Mouse (Mus musculus) limb, embryonic 11.5 days (tissue): ENCODE measurements around the gene Ptchd1. TPM values are rescaled to one million over a fixed set of nuclear protein-coding genes. Genes with fewer than 3 reads are reported as not detected.
A peak's percentile ranks its signal among the peaks of the same experiment; 100 is the strongest.

Source experiments
- ATAC-seq: fragments of 200-750 bp; cut with Nextera tagmentation; 2 replicates; pipeline ENCODE4 v1.8.0; 2017; ENCODE audit warnings: low read depth; ENCODE audit not compliant: insufficient number of reproducible peaks, low FRiP score, low TSS enrichment
- DNase-seq: peaks from one replicate; pipeline ENCODE4 v3.0.0-alpha.2; 2015; ENCODE audit warnings: low spot score
- H3K27ac ChIP-seq: fragments of 300-500 bp; sonication (generic); replicated peaks from 2 replicates; pipeline ENCODE4 v1.5.1; 2014; ENCODE audit warnings: low read depth, mild to moderate bottlenecking, low read length
- H3K27me3 ChIP-seq: fragments of 300-500 bp; sonication (generic); 2 replicates; pipeline ENCODE4 v1.6.1; 2014; ENCODE audit warnings: mild to moderate bottlenecking, low read length, mixed read lengths; ENCODE audit not compliant: control insufficient read depth, insufficient read depth
- H3K36me3 ChIP-seq: fragments of 300-500 bp; sonication (generic); 2 replicates; pipeline ENCODE4 v1.6.1; 2014; ENCODE audit warnings: mild to moderate bottlenecking, low read length, moderate library complexity, mixed read lengths; ENCODE audit not compliant: control insufficient read depth, insufficient read depth
- H3K4me1 ChIP-seq: fragments of 300-500 bp; sonication (generic); 2 replicates; pipeline ENCODE4 v1.6.1; 2014; ENCODE audit warnings: low read length, mixed read lengths; ENCODE audit not compliant: control insufficient read depth, insufficient read depth
- H3K4me2 ChIP-seq: fragments of 300-500 bp; sonication (generic); 2 replicates; pipeline ENCODE4 v1.6.1; 2014; ENCODE audit warnings: low read depth, mild to moderate bottlenecking, moderate library complexity; ENCODE audit not compliant: severe bottlenecking
- H3K4me3 ChIP-seq: fragments of 300-500 bp; sonication (generic); 2 replicates; pipeline ENCODE4 v1.5.1; 2014; ENCODE audit warnings: low read depth, low read length
- H3K9ac ChIP-seq: fragments of 300-500 bp; sonication (generic); 2 replicates; pipeline ENCODE4 v1.6.1; 2014; ENCODE audit warnings: mild to moderate bottlenecking, low read length
- H3K9me3 ChIP-seq: fragments of 300-500 bp; sonication (generic); 2 replicates; pipeline ENCODE4 v1.6.1; 2016; ENCODE audit warnings: low read length; ENCODE audit not compliant: control insufficient read depth
- WGBS: fragments of 180-500 bp; shearing (Covaris S2); extraction: QIAGEN DNeasy Blood & Tissue Kit; methylation state at CpG from one replicate; pipeline ENCODE4 v1.1.7; 2014; 5-methylcytosine and 5-hydroxymethylcytosine counted together
- polyA plus RNA-seq: library from polyadenylated mRNA; unstranded; fragments of >200 nt; fragmentation: Nextera tagmentation; extraction: Ambion mirVana; gene quantifications from 2 replicates; pipeline ENCODE4 v1.2.1, GENCODE M21; 2014

The Ptchd1 gene
- polyA plus RNA-seq, result 0.61 and 0.75 TPM in 2 replicates

- 17% methylated on average over 20 of the region's 34 CpGs for WGBS
- no peaks in the 10 kb centered on the region for H3K4me1 ChIP-seq
- H3K9ac ChIP-seq, result no peak within 1 kb of the TSS
- H3K27ac ChIP-seq, result no peak within 1 kb of the TSS
- no peaks in the 10 kb centered on the region for H3K36me3 ChIP-seq
- H3K9me3 ChIP-seq, result no peaks in the 10 kb centered on the region
- DNase-seq, result peak; percentile 28
- peak; percentile 56 for ATAC-seq
- H3K27me3 ChIP-seq, result peaks cover 38% of the 10 kb centered on the region
- H3K4me2 ChIP-seq, result peak within 1 kb of the TSS; percentile 80
- peak within 1 kb of the TSS; percentile 36 for H3K4me3 ChIP-seq
Observed at GRCm38 (mm10) chrX:155623701-155624281, at the start of gene Ptchd1. TSS of gene Ptchd1 (minus strand) at chrX:155623814.

- no peak for DNase-seq
- Histone ChIP-seq H3K4me1 (no peaks in the 10 kb centered on the region), H3K27me3 (no peaks in the 10 kb centered on the region), H3K27ac (no peak overlapping the region), H3K9me3 (no peaks in the 10 kb centered on the region), H3K9ac (no peak overlapping the region), H3K36me3 (no peaks in the 10 kb centered on the region), H3K4me2 (no peak overlapping the region), H3K4me3 (no peak overlapping the region)
- ATAC-seq, result no peak
- 93% methylated on average over 1 of the region's 1 CpGs for WGBS
Observed at GRCm38 (mm10) chrX:155657971-155658370, 34.4 kb upstream of the Ptchd1 start.

- DNase-seq, result no peak
- no peaks in the 10 kb centered on the region for H3K4me1 ChIP-seq
- H3K9ac ChIP-seq, result no peak overlapping the region
- no peak overlapping the region for H3K4me2 ChIP-seq
- H3K27ac ChIP-seq, result no peak overlapping the region
- H3K9me3 ChIP-seq, result no peaks in the 10 kb centered on the region
- 76% methylated on average over 3 of the region's 3 CpGs for WGBS
- H3K4me3 ChIP-seq, result no peak overlapping the region
- H3K27me3 ChIP-seq, result no peaks in the 10 kb centered on the region
- ATAC-seq, result no peak
- H3K36me3 ChIP-seq, result no peaks in the 10 kb centered on the region
Observed at GRCm38 (mm10) chrX:155645975-155646374, 22.4 kb upstream of the Ptchd1 start.

- Histone ChIP-seq H3K4me2 (no peak overlapping the region), H3K36me3 (no peaks in the 10 kb centered on the region), H3K4me3 (no peak overlapping the region), H3K27me3 (no peaks in the 10 kb centered on the region), H3K27ac (no peak overlapping the region), H3K9me3 (no peaks in the 10 kb centered on the region), H3K4me1 (no peaks in the 10 kb centered on the region), H3K9ac (no peak overlapping the region)
- 27% methylated on average over 1 of the region's 1 CpGs for WGBS
- DNase-seq, result peak; percentile 44
- no peak for ATAC-seq
Observed at GRCm38 (mm10) chrX:155643975-155644374, 20.4 kb upstream of the Ptchd1 start.

- peak; percentile 21 for DNase-seq
- Histone ChIP-seq H3K36me3 (no peaks in the 10 kb centered on the region), H3K4me2 (no peak overlapping the region), H3K4me1 (no peaks in the 10 kb centered on the region), H3K9ac (no peak overlapping the region), H3K9me3 (no peaks in the 10 kb centered on the region), H3K4me3 (no peak overlapping the region), H3K27me3 (peaks cover 38% of the 10 kb centered on the region), H3K27ac (no peak overlapping the region)
- 11% methylated on average over 13 of the region's 13 CpGs for WGBS
- ATAC-seq, result no peak
Observed at GRCm38 (mm10) chrX:155625671-155626196, 2.1 kb upstream of the Ptchd1 start.

- ATAC-seq (no peak), DNase-seq (no peak)
- Histone ChIP-seq H3K36me3 (no peaks in the 10 kb centered on the region), H3K27ac (no peak overlapping the region), H3K4me2 (peak overlapping the region; percentile 80), H3K9ac (no peak overlapping the region), H3K9me3 (no peaks in the 10 kb centered on the region), H3K4me3 (no peak overlapping the region), H3K27me3 (peaks cover 38% of the 10 kb centered on the region), H3K4me1 (no peaks in the 10 kb centered on the region)
- 18% methylated on average over 15 of the region's 15 CpGs for WGBS
Observed at GRCm38 (mm10) chrX:155624895-155625294, 1.3 kb upstream of the Ptchd1 start.

GRCm38 (mm10) chrX:155624341-155624841 is 777 bp upstream of the Ptchd1 start, which contains the start of gene Gm15155:
TSS of gene Gm15155 (plus strand) at chrX:155624741.
- peaks cover 38% of the 10 kb centered on the region for H3K27me3 ChIP-seq
- 23% methylated on average over 19 of the region's 19 CpGs for WGBS
- peak; percentile 30 for DNase-seq

GRCm38 (mm10) chrX:155622961-155623599 is 534 bp downstream of the Ptchd1 start:
- H3K27me3 ChIP-seq, result peaks cover 38% of the 10 kb centered on the region
- peak; percentile 34 for DNase-seq
- H3K4me2 ChIP-seq, result peak overlapping the region; percentile 80
- H3K9ac ChIP-seq, result no peak overlapping the region
- WGBS, result 12% methylated on average over 28 of the region's 69 CpGs
- H3K9me3 ChIP-seq, result no peaks in the 10 kb centered on the region
- peak overlapping the region; percentile 36 for H3K4me3 ChIP-seq
- no peaks in the 10 kb centered on the region for H3K36me3 ChIP-seq
- peak; percentile 18; the same call in 1 of the 2 replicates for ATAC-seq
- no peaks in the 10 kb centered on the region for H3K4me1 ChIP-seq
- H3K27ac ChIP-seq, result no peak overlapping the region

More at GRCm38 (mm10) chrX:155624341-155624841, 777 bp upstream of the Ptchd1 start, which contains the start of gene Gm15155:
- Histone ChIP-seq H3K27ac (no peak within 1 kb of the TSS), H3K9me3 (no peaks in the 10 kb centered on the region), H3K4me1 (no peaks in the 10 kb centered on the region), H3K4me3 (peak within 1 kb of the TSS; percentile 36), H3K9ac (no peak within 1 kb of the TSS), H3K36me3 (no peaks in the 10 kb centered on the region), H3K4me2 (peak within 1 kb of the TSS; percentile 80)
- ATAC-seq, result peak; percentile 41; the same call in 1 of the 2 replicates
